ENCODE assay signal across 9 mouse cellular contexts in genomic region chr16:30186701-30187270, GRCm38 (mm10).
A peak's percentile ranks its signal among the peaks of the same experiment; 100 is the strongest.
DNase-seq lines count a peak whose midpoint lies in the region; ATAC-seq and TF ChIP-seq lines count a peak whose summit lies in the region.
"Had no signal": no experiment of that assay in that cellular context is flagged by ENCODE, and none has a peak within 500 bp of the region (broad histone marks: within the 10 kb centered on the region; RNA-seq: fewer than 3 reads in every experiment).

No protein-coding gene starts in this region.

- no peak overlapping the region for H3K4me3 ChIP-seq in forebrain, embryonic 12.5 days (replicated peaks)
- no peak overlapping the region for H3K4me3 ChIP-seq in forebrain, postnatal 0 days (ENCODE audit: low read depth, low read length)
- H3K4me3 ChIP-seq in heart, embryonic 10.5 days, result no peak overlapping the region
- no peak overlapping the region for H3K4me3 ChIP-seq in stomach, embryonic 16.5 days (replicated peaks; ENCODE audit: low read length)
- no peak overlapping the region for H3K4me3 ChIP-seq in hindbrain, embryonic 16.5 days (ENCODE audit: low read length)
- H3K4me3 ChIP-seq: erythroblast, embryonic 14.5 days had no signal

- no peaks in the 10 kb centered on the region for H3K36me3 ChIP-seq in forebrain, embryonic 12.5 days (replicated peaks)
- H3K36me3 ChIP-seq in forebrain, postnatal 0 days (ENCODE audit: insufficient read depth), result no peaks in the 10 kb centered on the region
- no peaks in the 10 kb centered on the region for H3K36me3 ChIP-seq in heart, embryonic 10.5 days
- H3K36me3 ChIP-seq in stomach, embryonic 16.5 days (ENCODE audit: control insufficient read depth, insufficient read depth, low read length), result no peaks in the 10 kb centered on the region
- H3K36me3 ChIP-seq in hindbrain, embryonic 16.5 days (ENCODE audit: control insufficient read depth, insufficient read depth, low read length), result no peaks in the 10 kb centered on the region

- 86% methylated on average over 10 of the region's 10 CpGs for WGBS in forebrain, embryonic 12.5 days
- 93% methylated on average over 10 of the region's 10 CpGs for WGBS in forebrain, postnatal 0 days
- 35% methylated on average over 10 of the region's 10 CpGs for WGBS in heart, embryonic 10.5 days
- 72% methylated on average over 10 of the region's 10 CpGs for WGBS in stomach, embryonic 16.5 days
- WGBS in hindbrain, embryonic 16.5 days, result 76% methylated on average over 10 of the region's 10 CpGs

- H3K4me2 ChIP-seq in forebrain, embryonic 12.5 days, result no peak overlapping the region
- H3K4me2 ChIP-seq in forebrain, postnatal 0 days (ENCODE audit: low read depth), result no peak overlapping the region
- H3K4me2 ChIP-seq in stomach, embryonic 16.5 days (ENCODE audit: low read depth, low read length), result no peak overlapping the region
- no peak overlapping the region for H3K4me2 ChIP-seq in hindbrain, embryonic 16.5 days (ENCODE audit: low read length)

- H3K4me1 ChIP-seq in forebrain, embryonic 12.5 days, result peaks cover 19% of the 10 kb centered on the region
- no peaks in the 10 kb centered on the region for H3K4me1 ChIP-seq in forebrain, postnatal 0 days (ENCODE audit: insufficient read depth)
- peaks cover 66% of the 10 kb centered on the region for H3K4me1 ChIP-seq in heart, embryonic 10.5 days
- H3K4me1 ChIP-seq in stomach, embryonic 16.5 days (ENCODE audit: control insufficient read depth, insufficient read depth, low read length), result peaks cover 54% of the 10 kb centered on the region
- H3K4me1 ChIP-seq in hindbrain, embryonic 16.5 days (ENCODE audit: control insufficient read depth, insufficient read depth, low read depth, low read length), result peaks cover 26% of the 10 kb centered on the region

- H3K9ac ChIP-seq in forebrain, embryonic 12.5 days, result no peak overlapping the region
- H3K9ac ChIP-seq in forebrain, postnatal 0 days, result no peak overlapping the region
- H3K9ac ChIP-seq in stomach, embryonic 16.5 days (ENCODE audit: low read length), result no peak overlapping the region
- no peak overlapping the region for H3K9ac ChIP-seq in hindbrain, embryonic 16.5 days (ENCODE audit: low read depth, low read length)

- peak; percentile 4; the same call in 1 of the 2 replicates for ATAC-seq in forebrain, embryonic 12.5 days (ENCODE audit: low FRiP score)
- ATAC-seq in forebrain, postnatal 0 days, result no peak
- no peak for ATAC-seq in stomach, embryonic 16.5 days (ENCODE audit: insufficient read depth, low FRiP score)
- no peak for ATAC-seq in erythroid progenitor cell, adult 5-6 weeks (replicated peaks; ENCODE audit: low FRiP score, poor library complexity, severe bottlenecking)
- ATAC-seq in hindbrain, embryonic 16.5 days, result no peak

- peaks cover 81% of the 10 kb centered on the region for H3K27me3 ChIP-seq in forebrain, embryonic 12.5 days
- H3K27me3 ChIP-seq in forebrain, postnatal 0 days (ENCODE audit: insufficient read depth, low read length), result 0 out of 2 replicates have a peak, but pooled peaks cover 3% of the 10 kb centered on the region
- H3K27me3 ChIP-seq in heart, embryonic 10.5 days (ENCODE audit: insufficient read depth, poor library complexity, severe bottlenecking), result peaks cover 57% of the 10 kb centered on the region
- H3K27me3 ChIP-seq in stomach, embryonic 16.5 days (ENCODE audit: control insufficient read depth, insufficient read depth, low read length), result no peaks in the 10 kb centered on the region
- H3K27me3 ChIP-seq in hindbrain, embryonic 16.5 days (replicated peaks; ENCODE audit: control insufficient read depth, insufficient read depth, low read length), result peaks cover 17% of the 10 kb centered on the region

- no peak for DNase-seq in forebrain, postnatal 0 days
- peak; percentile 59 for DNase-seq in R1 (ENCODE audit: low read depth, low spot score)
- no peak for DNase-seq in heart, embryonic 10.5 days (ENCODE audit: low spot score)
- peak; percentile 47 to 71 for DNase-seq in kidney, postnatal 25 days

- no peak overlapping the region for H3K27ac ChIP-seq in forebrain, embryonic 12.5 days
- H3K27ac ChIP-seq in forebrain, postnatal 0 days (ENCODE audit: low read depth, low read length), result no peak overlapping the region
- H3K27ac ChIP-seq in heart, embryonic 10.5 days, result peak overlapping the region; percentile 88
- peak overlapping the region; percentile 82 for H3K27ac ChIP-seq in stomach, embryonic 16.5 days (ENCODE audit: low read length)
- no peak overlapping the region for H3K27ac ChIP-seq in hindbrain, embryonic 16.5 days (ENCODE audit: low read depth, low read length)

- TF ChIP-seq CTCF in forebrain, postnatal 0 days (IDR thresholded peaks at IDR 0.05; ENCODE audit: low read depth), result no peak

- H3K9me3 ChIP-seq in forebrain, embryonic 12.5 days, result no peaks in the 10 kb centered on the region
- no peaks in the 10 kb centered on the region for H3K9me3 ChIP-seq in forebrain, postnatal 0 days (ENCODE audit: low read length)
- no peaks in the 10 kb centered on the region for H3K9me3 ChIP-seq in heart, embryonic 10.5 days
- no peaks in the 10 kb centered on the region for H3K9me3 ChIP-seq in stomach, embryonic 16.5 days (replicated peaks; ENCODE audit: control insufficient read depth, low read length)
- H3K9me3 ChIP-seq in hindbrain, embryonic 16.5 days (ENCODE audit: control insufficient read depth, low read length), result no peaks in the 10 kb centered on the region

Comparison
In these comparisons a context has a peak if more than half of its experiments do, and no peak if none do; other contexts are left out.
1. H3K27ac ChIP-seq: peak in heart, embryonic 10.5 days (single experiment) and stomach, embryonic 16.5 days (single experiment); none in forebrain, embryonic 12.5 days (single experiment), forebrain, postnatal 0 days (single experiment) and hindbrain, embryonic 16.5 days (single experiment).
2. DNase-seq: peak in R1 (single experiment) and kidney, postnatal 25 days (2 of 2); none in forebrain, postnatal 0 days (single experiment) and heart, embryonic 10.5 days (single experiment).